Mouse (Mus musculus) adipocyte (in vitro differentiated cells): ENCODE data around the gene Islr.

Experiments used
- DNase-seq: peaks from one replicate; pipeline ENCODE4 v3.0.0-alpha.2; 2016; ENCODE audit warnings: low spot score

Gene Islr

GRCm38 (mm10) chr9:58153095-58153494, 51.0 kb downstream of the Islr start:
- no peak for DNase-seq

GRCm38 (mm10) chr9:58150733-58151361, 53.3 kb downstream of the Islr start:
- peak; percentile 26 for DNase-seq

GRCm38 (mm10) chr9:58148806-58149205, 55.3 kb downstream of the Islr start:
- DNase-seq = no peak

GRCm38 (mm10) chr9:58145417-58145816, 58.7 kb downstream of the Islr start:
- DNase-seq = no peak

- DNase-seq = no peak
Measured at GRCm38 (mm10) chr9:58144664-58145063, 59.4 kb downstream of the Islr start.

GRCm38 (mm10) chr9:58143419-58143818, 60.7 kb downstream of the Islr start:
- DNase-seq = no peak

- DNase-seq = no peak
Measured at GRCm38 (mm10) chr9:58139947-58140346, 64.2 kb downstream of the Islr start.

- DNase-seq = no peak
Measured at GRCm38 (mm10) chr9:58135921-58136321, 68.2 kb downstream of the Islr start.

GRCm38 (mm10) chr9:58134906-58135305, 69.2 kb downstream of the Islr start:
- no peak for DNase-seq

- DNase-seq = no peak
Measured at GRCm38 (mm10) chr9:58133893-58134884, 69.9 kb downstream of the Islr start.

GRCm38 (mm10) chr9:58131735-58132134, 72.4 kb downstream of the Islr start:
- DNase-seq = no peak

- no peak for DNase-seq
Measured at GRCm38 (mm10) chr9:58130909-58131308, 73.2 kb downstream of the Islr start.

- no peak for DNase-seq
Measured at GRCm38 (mm10) chr9:58129508-58129907, 74.6 kb downstream of the Islr start.

- no peak for DNase-seq
Measured at GRCm38 (mm10) chr9:58128926-58129413, 75.1 kb downstream of the Islr start.

- no peak for DNase-seq
Measured at GRCm38 (mm10) chr9:58125811-58126210, 78.3 kb downstream of the Islr start.

- no peak for DNase-seq
Measured at GRCm38 (mm10) chr9:58125085-58125484, 79.0 kb downstream of the Islr start.

GRCm38 (mm10) chr9:58118671-58119070, 85.4 kb downstream of the Islr start, which contains the start of gene Ccdc33:
Gene Ccdc33 (minus strand): TSS chr9:58118823.
- no peak for DNase-seq

GRCm38 (mm10) chr9:58116024-58116651, 88.0 kb downstream of the Islr start:
- no peak for DNase-seq

- DNase-seq = no peak
Measured at GRCm38 (mm10) chr9:58115297-58115925, 88.7 kb downstream of the Islr start.

- no peak for DNase-seq
Measured at GRCm38 (mm10) chr9:58114019-58114418, 90.1 kb downstream of the Islr start.

GRCm38 (mm10) chr9:58113279-58113884, 90.7 kb downstream of the Islr start:
- DNase-seq = no peak
